Mouse (Mus musculus) layer of hippocampus, postnatal 36 days (tissue): ENCODE results near the gene Rnf216. TPM values are rescaled to one million over a fixed set of nuclear protein-coding genes. Genes with fewer than 3 reads are reported as not detected.
A peak's percentile ranks its signal among the peaks of the same experiment; 100 is the strongest.
"Not testable (repeated sequence)": the region's sequence is repeated elsewhere in the genome, so short reads cannot be mapped to it uniquely, and the experiment has no call there.

Source experiments
- DNase-seq, 2 experiments: peaks; one replicate each; pipeline ENCODE4 v3.0.0; 2022
- total RNA-seq, 2 experiments: library from RNA; stranded (reverse); gene quantifications; 2 replicates each; pipeline ENCODE4 v1.2.3; 2021

The Rnf216 gene
- 10 to 100 TPM; 49.3 to 51.1 TPM for total RNA-seq

DNA sequence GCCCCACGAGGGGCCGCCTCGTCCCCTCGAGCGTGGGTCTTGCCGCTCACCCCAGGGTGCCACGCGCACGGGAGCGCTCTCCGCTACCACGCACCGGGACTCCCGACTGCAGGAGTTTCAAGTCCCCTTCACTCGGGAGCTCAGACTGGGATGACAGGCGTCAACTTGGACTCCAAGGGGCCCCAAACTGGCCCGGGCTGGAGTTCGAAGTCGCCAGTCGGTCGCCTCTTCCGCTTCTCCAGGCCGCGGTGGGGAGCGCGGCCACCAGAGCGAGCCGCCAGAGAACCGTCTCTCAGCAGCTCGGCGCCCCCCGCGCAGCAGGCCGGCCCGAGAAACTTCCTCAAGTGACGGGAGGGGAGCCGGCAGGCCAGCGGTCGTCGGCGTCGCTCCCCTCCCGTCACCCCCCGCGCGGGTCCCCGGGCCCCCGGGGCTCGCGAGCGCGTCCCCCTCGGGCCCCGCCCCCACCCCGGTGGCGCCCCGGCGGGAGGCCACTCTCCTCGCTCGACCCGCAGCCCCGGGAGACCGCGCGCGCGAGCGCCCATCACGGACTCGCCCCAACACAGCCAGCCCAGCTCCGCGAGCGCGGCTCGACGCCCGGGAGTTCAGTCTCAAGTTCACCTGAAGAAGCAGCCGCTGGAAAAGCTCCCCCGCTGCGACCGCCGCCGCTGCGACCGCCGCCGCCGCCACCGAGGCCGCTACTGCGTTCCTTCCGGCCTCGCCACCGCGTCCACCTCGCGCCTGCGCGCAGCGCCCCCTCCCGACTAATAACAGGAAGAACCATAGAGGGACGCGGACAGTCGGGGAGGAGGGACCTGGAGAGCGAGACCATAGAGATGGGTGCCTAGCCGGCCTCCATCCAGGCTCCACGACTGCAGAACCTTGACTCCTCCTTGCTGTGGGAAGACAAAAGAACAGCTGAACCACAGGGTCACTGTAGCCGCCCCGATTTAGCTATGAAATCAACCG, at the start of gene Rnf216:
Rnf216 (minus strand) TSS at position 714 of the 966 bp plus-strand sequence.
- peak; percentile 93 for DNase-seq

DNA sequence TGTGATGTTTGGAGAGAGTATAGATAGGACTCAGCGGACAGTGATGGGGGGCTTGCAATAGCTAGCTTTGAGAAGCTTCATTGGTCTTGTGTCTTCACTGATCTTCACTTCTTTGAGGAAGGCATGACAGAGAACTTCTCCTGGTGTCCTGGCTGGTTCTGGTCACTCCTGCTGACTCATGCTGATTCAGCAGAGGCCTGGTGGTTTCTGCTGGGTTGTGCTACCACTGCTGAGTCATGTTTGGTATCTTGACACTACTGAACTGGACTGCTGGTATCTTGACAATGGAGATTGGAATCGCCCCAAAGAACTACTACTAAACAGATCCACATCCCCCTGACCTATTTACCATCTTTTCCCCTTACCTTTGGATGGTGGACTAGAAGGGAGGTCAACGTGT, 42.7 kb upstream of the Rnf216 start:
- no peak for DNase-seq

DNA sequence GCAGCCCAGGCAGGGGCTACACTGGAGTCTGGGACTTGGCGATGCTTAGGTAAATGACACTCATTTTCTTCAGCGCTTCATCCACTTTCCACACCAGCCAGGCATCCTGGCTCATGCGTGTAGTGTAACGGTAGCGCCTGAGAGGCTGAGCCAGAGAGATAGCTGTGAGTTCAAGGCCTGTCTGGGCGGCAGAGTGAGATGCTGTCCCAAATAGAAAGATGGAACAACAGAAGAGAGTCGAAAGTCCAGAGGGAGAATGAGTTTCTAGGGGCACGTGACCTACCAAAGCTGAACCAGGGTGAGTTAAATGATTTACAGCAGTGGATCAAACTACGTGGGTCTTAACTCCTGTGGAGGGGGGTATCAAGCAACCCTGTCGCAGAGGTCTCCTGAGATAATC, 41.0 kb upstream of the Rnf216 start:
- no peak for DNase-seq

DNA sequence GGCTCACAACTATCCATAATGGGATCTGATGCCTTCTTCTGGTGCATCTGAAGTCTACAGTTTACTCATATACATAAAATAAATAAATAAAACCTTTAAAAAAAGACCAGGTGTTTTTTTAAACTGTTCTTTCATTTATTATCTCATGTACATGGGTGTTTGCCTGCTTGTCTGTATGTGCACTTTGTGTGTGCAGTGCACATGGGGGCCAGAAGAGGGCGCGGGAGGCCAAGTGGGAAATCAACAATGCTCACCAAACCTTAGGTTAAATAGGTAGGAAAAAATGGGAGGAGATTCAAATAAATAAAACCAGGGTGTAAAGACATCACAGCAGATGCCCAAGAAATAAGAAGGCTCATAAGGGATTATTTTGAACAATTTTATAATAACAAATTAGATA, 37.2 kb upstream of the Rnf216 start:
- DNase-seq = no peak

DNA sequence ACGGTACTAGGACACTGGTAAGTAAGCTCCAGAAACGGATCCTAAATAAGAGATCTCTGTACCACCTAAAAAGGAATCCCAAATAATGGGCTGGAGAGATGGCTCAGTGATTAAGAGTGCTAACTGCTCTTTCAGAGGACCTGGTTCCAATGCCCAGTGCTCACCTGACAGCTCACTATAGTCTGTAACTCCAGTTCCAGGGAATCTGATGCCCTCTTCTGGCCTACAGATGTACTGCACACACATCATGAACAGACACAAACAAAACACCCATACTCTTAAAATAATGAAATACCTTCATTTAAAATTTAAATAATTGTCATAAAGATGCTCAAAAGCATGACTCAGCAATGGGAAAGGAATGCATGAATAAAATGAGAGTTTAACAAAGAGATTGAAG, 36.7 kb upstream of the Rnf216 start:
- no peak for DNase-seq

DNA sequence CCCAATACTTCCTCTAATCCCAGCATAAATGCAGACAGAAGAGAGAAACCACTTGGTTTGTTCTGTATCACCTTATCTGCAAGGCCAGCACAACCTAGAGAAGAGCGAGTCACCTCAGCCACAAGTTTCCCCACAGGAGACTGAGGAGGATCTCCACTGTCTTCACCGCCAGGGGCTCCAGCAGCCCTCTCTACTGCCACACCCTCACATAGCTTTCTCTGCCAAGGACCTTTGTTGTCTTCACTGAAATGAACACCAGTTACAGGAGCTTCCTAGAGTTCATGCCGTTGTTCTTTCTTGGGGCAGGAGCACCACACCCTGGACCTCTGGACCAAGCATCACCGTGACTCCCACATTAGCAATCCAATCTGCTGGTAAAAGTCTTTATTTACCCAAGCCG, 35.9 kb upstream of the Rnf216 start:
- no peak for DNase-seq

DNA sequence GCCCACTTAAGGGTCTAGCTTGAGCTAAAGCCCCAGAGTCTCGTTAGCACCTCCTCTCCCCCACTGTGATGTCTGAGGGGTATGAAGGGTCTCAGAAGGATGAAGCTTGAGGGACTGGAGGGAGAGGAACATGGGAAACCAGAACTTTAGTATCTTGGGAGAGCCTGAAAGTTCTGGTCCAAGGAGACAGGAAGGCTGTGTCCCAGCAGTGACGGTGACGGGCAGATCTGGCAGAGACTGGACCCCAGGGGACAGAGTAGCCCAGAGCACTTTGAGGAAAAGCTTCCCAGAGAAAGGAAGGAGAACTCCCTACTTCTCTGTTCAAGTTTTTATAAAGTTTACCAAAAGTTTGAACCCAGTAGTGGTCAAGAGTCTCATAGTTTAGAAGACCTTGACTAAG, 34.7 kb upstream of the Rnf216 start, which contains the start of gene Olfr718-ps1:
Olfr718-ps1 (minus strand) TSS at position 101 of the 400 bp plus-strand sequence.
- no peak for DNase-seq

DNA sequence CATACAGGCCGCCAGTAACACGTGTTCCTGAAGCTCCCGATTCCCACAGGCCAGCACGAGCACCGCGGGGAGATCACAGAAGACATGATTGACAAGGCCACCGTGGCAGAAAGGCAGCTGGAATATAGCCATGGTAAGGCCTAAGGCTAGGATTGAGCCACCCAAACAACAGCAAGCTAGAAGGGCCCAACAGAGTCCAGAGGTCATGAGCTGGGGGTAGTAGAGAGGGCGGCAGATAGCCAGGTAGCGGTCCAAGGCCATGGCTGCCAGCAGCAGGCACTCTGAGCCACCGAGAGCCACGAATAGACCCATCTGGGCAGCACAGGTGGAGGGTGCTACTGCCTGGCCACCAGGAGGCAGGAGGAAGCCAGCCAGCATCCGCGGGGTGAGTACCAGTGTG, 24.8 kb upstream of the Rnf216 start:
- DNase-seq = no peak

DNA sequence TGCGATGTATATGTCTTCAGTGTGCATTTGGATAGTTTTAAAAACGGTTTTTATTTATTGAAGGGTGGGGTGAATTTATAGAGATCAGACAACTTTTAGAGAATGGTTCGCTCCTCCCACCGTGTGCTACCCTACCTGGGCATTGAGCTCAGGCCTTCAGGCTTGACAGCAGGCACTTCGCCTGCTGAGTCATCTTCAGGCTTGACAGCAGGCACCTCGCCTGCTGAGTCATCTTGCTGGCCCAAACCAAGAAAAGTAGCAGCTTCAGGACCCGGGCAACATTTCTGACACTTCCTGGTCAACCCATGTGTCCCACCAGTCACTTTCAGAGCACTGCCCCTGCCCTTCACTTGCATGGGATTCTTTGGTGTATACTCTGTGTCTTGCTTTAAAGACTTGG, 22.2 kb upstream of the Rnf216 start:
- DNase-seq = no peak

DNA sequence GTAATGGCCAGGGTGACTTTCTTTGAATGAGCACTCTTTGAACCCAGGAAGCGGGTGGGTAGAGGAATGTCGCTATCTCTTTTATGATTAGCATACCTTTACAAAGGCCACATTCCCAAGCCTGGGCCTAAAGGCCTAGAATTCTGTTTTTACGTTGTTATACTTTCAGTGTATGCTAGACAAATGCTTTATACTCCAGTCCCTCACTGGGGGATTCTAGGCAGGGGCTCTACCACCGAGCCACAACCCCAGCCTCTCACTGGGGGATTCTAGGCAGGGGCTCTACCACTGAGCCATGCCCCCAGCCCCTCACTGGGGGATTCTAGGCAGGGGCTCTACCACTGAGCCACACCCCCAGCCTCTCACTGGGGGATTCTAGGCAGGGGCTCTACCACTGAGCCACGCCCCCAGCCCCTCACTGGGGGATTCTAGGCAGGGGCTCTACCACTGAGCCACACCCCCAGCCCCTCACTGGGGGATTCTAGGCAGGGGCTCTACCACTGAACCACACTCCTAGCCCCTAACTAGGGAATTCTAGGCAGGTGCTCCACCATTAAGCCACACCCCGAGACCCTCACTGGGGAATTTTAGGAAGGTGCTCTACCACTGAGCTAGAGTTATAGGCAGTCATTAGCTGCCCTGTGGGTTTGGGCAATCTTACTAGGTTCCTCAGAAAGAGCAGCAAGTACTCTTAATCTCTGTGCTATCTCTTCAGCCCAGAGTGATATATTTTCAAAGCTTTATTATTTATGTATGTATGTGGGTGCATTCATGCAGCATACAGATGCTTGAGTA, 21.6 kb upstream of the Rnf216 start:
- not testable (repeated sequence) for DNase-seq

DNA sequence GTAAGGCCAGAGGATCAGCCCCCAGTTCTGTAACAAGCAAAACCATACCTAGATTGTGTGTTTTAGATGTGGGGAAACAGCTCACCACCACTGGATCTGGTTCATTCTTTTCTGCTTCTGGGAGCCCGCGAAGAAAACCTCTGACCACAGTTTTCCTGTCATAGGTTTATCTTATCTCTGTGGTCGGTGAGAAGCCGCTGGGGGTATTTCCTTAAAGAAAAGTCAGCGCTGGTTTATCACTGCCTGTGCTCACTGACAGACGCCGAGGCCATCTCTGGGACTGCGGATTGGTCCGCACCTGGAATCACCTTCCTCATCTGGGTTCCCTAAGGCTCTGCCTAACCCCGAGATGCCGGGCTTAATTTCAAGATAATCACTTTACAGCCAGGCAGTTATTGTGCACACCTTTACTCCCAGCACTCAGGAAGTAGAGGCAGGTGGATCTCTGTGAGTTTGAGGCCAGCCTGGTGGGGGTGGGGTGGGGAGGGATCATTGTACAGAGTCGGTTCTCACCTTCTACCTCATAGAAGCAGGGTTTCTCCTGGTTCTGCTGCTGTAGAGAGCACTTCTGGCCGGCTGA, 20.2 kb upstream of the Rnf216 start:
- no peak for DNase-seq

DNA sequence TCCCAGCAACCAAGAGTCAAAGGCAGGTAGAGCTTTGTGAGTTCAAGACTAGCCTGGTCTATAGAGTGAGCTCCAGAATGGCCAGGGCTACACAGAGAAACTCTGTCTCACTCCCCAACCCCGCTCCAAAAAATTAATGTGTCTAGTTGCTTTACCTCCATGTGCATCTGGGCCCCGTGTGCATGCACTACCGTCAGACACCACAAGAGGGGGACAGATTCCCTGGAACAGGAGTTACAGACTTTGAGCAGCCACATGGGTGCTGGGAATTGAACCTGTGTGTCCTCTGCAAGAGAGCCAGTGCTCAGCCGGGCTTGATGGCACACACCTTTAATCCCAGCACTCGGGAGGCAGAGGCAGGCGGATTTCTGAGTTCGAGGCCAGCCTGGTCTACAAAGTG, 17.5 kb upstream of the Rnf216 start:
- DNase-seq = no peak

DNA sequence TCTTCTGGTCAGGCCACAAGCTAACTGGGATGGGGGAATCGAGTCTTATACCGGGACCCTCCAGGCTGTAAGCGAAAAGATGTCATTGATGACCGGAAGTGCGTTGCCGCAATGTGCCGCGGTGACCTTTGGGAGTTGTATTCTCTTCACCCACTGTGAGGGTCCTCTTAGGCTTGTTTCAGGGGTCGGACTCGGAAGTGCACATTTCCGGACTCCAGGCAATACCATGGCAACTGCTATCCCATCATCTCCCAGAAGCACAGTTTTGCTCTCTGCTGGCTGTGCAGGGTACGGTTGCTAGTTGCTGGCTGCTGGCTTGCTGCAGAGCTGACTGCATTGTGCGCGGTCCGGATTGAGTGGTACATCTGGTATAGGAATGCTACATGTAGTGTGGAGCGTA, 16.3 kb upstream of the Rnf216 start:
- no peak for DNase-seq

DNA sequence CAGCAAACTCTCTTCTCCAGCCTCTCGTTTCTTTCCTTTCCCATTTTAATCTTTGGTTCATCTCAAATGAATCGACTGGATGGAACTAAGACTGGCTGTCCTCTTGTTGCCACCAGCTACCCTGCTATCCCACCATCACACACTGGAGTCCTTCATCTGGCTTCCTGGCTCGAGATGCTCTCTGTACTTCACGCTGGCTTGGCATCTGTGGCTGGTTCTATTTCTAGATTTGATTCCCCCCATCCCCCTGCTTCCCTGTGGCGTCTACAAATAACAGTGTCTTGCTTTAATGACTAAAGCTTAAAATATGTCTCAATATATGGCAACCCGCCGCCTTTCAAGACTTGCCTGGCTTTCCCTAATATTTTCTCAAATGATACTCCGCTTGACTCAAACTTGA, 15.0 kb upstream of the Rnf216 start:
- peak in 1 of 2 experiments; percentile 20 for DNase-seq

DNA sequence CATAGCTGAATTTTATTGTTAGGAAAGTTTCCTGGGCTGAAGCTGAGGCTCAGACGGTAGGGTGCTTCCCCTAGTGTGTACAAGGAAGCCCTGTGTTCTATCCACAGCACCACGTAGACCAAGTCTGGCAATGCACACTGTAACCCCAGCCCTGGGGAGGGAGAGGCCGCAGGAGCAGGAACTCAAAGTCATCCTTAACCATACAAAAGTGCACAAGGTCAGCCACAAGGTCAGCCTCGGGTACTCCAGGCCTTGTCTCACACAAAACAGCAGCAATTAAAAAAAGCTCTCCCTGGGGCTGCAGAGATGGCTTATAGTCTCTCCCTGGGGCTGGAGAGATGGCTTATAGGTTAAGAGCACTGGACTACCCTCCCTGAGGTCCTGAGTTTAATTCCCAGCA, 14.1 kb upstream of the Rnf216 start:
- no peak for DNase-seq

DNA sequence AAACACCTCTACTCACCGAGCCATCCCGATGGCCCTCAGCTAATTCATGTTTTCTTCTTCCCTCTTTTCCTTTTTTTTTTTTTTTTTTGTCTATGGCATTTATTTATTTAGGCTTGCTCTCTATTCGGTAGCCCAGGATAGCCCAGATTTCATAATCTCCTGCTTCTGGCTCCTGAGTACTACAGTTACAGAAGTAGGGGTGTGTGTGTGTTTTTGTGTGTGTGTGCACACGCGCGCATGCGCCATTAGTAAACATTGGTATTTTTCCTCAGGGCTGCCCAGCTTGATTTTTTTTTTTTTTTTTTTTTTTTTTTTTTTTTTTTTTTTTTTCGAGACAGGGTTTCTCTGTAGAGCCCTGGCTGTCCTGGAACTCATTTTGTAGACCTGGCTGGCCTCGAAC, 13.3 kb upstream of the Rnf216 start:
- DNase-seq = no peak

DNA sequence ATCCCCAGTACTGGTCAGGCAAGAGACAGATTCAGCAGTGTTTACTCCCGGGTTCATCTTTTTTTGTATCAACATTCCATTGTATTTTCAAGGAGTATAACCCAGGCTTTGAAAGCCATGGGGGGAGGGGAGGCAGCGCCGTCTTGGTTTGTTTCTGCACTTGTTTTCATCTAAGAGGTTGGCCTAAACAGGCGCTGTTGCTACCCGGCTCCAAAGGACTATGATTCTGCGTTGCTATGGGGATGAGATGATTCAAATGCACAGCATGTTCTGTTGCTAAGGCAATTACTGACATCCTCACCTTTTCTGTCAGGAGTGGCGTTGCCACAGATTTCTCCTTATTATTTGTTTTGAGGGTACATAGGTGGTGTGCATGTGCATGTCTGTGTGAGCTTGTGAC, 12.8 kb upstream of the Rnf216 start:
- peak; percentile 44 to 55 for DNase-seq

DNA sequence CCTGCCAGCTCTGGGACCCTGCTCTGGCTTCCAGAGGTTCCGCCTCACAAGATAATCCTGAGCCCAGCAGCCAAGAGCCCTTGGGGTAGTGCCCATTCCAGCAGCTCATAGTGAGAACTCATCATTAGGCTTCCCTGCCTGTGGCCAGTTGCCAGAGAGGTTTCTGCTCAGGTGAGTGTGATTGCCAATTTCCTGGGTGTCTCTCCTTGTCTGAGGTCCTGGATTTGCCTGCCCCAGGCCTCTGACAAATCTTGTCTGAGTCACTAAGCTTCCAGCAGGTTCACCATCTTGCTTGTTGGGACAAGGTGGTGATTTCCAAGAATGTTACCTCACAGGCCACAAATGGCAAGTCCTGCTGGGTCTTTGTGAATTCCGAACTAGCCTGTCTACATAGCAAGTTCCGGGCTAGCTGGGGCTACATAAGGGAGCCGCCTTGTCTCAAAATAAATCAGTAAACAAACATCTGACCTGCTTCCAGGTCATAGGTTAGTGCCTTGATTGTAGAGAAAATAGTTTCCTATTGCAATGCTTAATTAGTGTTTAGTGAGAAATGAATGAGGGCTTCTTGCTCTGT, 12.1 kb upstream of the Rnf216 start:
- no peak for DNase-seq

DNA sequence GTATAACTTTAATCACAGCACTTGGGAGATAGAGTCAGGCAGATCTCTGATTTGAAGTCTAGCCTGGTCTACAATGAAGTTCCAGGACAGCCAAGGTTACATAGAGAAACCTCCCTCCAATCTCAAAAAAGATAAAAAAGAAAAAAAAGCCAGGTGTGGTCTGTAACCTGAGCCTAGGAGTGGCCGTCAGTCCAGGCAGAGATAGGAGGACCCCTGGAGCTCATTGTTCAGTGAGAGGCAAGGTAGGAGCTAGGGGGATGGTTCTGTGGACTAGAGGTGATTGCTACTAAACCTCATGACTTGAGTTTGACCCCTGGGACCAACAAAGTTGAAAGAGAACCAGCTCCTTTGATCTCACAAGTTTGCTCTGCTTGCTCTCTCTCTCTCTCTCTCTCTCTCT, 9.9 kb upstream of the Rnf216 start:
- no peak for DNase-seq

DNA sequence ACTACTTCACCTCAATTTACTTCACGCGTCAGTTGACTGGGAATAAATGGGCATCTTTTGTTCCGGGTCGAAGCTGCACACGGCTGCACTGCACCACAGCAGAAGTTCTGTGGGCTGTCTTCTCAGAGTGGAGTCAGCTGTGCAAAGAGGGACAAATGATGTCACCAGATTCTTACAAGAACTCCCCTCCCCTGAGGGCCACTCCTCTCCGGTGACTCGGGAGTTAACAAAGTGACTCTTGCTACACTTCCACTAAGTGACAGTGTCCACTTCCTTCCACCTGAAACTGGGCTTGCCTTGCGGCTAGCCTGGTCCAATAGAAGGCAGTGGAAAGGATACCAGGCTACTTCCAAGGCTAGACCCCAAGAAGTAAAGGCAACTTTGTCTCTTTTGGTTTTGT, 9.3 kb upstream of the Rnf216 start:
- no peak for DNase-seq

DNA sequence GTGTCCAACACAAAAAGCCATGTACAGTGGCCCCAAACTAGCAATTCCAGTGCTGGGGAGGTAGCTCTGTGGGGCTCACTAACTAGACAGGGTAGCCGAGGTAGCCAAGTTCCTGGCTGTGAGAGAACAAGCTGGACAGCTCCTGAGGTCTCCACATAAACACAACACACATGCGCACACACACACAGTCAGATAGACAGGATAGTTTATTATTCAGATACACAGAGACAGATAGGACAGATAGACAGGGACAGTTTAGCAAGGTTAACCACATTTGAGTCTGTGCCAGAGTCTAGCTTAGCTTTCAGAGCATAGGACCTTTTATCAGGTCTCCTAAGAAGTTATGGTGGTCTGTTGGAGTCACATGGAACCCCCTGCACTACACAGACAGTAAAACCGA, 6.0 kb downstream of the Rnf216 start:
- DNase-seq = no peak

DNA sequence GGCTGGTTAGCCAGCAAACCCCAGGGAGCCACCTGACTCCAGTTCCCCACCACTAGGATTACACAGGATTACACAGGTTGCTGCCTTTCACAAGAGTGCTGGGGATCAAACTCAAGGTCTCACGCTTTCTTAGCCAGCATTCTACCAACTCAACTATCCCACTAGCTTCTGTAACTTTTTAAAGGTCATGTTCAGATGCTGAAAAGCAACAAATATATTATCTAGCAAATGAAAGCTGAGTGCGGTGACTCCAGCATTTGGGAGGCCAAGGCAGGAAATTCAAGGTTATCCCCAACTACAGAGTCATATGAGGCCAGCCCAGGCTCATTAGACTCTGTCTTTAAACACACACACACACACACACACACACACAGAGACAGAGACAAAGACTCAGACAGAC, 9.6 kb downstream of the Rnf216 start:
- DNase-seq = no peak

DNA sequence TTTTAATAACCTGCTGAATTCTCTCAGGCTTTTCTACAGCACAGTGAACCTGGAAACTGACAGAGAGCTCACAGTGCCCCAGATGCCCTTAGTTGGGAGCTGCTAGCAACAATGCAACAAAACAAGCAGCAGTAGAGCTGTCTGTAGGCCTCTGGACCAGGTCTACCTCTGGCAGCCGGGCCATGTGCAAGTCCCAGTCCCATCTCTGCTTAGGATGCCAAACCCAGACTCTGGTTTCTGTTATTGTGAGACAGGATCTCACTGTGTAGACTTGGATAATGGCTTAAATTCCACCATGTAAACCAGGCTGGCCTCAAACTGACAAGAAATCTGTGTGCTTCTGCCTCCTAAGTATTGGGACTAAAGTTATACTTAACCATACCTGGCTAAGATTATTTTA, 11.2 kb downstream of the Rnf216 start:
- no peak for DNase-seq
